Mouse (Mus musculus) MEL (cell line): ENCODE results near the gene Ctnnd2. TPM values are rescaled to one million over a fixed set of nuclear protein-coding genes. Genes with fewer than 3 reads are reported as not detected.

Source experiments
- DNase-seq: peaks from one replicate; pipeline ENCODE4 v3.0.0; 2011; ENCODE audit warnings: low read depth, low spot score
- H3K27ac ChIP-seq: 2 replicates; pipeline ENCODE4 v1.5.1; 2012; ENCODE audit warnings: low read depth, mild to moderate bottlenecking, control low read depth, low read length, moderate library complexity; ENCODE audit not compliant: control insufficient read depth
- H3K27me3 ChIP-seq, 2 experiments: fragments of 150-350 bp in 1 of 2; sonication (generic) in 1 of 2; 2 replicates each; pipeline ENCODE4 v1.6.1; 2012; ENCODE audit warnings: low read length in 2 of 2, mild to moderate bottlenecking in 2 of 2, improper control_type of control experiment in 1 of 2, moderate library complexity in 1 of 2; ENCODE audit not compliant: insufficient read depth in 2 of 2, control insufficient read depth in 1 of 2
- H3K36me3 ChIP-seq, 2 experiments: 2 replicates each; pipeline ENCODE4 v1.6.1; 2012 to 2014; ENCODE audit warnings: low read length in 2 of 2, improper control_type of control experiment in 1 of 2, inconsistent platforms in 1 of 2, mild to moderate bottlenecking in 1 of 2; ENCODE audit not compliant: insufficient read depth in 2 of 2, control insufficient read depth in 1 of 2
- H3K4me1 ChIP-seq, 2 experiments: fragments of 150-350 bp in 1 of 2; sonication (generic) in 1 of 2; 2 replicates each; pipeline ENCODE4 v1.6.1; 2012; ENCODE audit warnings: low read length in 2 of 2, improper control_type of control experiment in 1 of 2, mild to moderate bottlenecking in 1 of 2; ENCODE audit not compliant: insufficient read depth in 2 of 2, control insufficient read depth in 1 of 2
- H3K4me3 ChIP-seq, 2 experiments: fragments of 150-350 bp in 1 of 2; sonication (generic) in 1 of 2; 2 replicates each; pipeline ENCODE4 v1.5.1; 2012; ENCODE audit warnings: low read depth in 2 of 2, low read length in 2 of 2, mild to moderate bottlenecking in 2 of 2, moderate library complexity in 2 of 2, control low read depth in 1 of 2, improper control_type of control experiment in 1 of 2; ENCODE audit not compliant: control insufficient read depth in 1 of 2, insufficient read depth in 1 of 2
- H3K79me2 ChIP-seq: 2 replicates; pipeline ENCODE4 v1.6.1; 2012; ENCODE audit warnings: mild to moderate bottlenecking, low read length, moderate library complexity; ENCODE audit not compliant: control insufficient read depth, poor library complexity, insufficient read depth
- H3K9ac ChIP-seq: 2 replicates; pipeline ENCODE4 v1.6.1; 2012; ENCODE audit warnings: low read depth, mild to moderate bottlenecking, control low read depth, low read length, moderate library complexity; ENCODE audit not compliant: control insufficient read depth, poor library complexity, severe bottlenecking
- H3K9me3 ChIP-seq: fragments of 150-350 bp; sonication (generic); replicated peaks from 2 replicates; pipeline ENCODE4 v1.6.1; 2012; ENCODE audit warnings: mild to moderate bottlenecking, low read length, improper control_type of control experiment, moderate library complexity; ENCODE audit not compliant: insufficient read depth
- CHD2 ChIP-seq: IDR thresholded peaks from 2 replicates; pipeline ENCODE4 v1.6.1; 2011; ENCODE audit warnings: low read length, improper control_type of control experiment
- CTCF ChIP-seq, 3 experiments: IDR thresholded peaks in 2 of 3; conservative IDR thresholded peaks in 1 of 3; 2 replicates each; pipeline ENCODE4 v1.5.1; 2011 to 2012; ENCODE audit warnings: low read length in 3 of 3, low read depth in 2 of 3, mild to moderate bottlenecking in 2 of 3, improper control_type of control experiment in 1 of 3, inconsistent platforms in 1 of 3, mixed read lengths in 1 of 3, moderate library complexity in 1 of 3; ENCODE audit not compliant: control insufficient read depth in 1 of 3, insufficient read depth in 1 of 3, poor library complexity in 1 of 3, severe bottlenecking in 1 of 3
- E2F4 ChIP-seq: IDR thresholded peaks from 2 replicates; pipeline ENCODE4 v1.6.1; 2011; ENCODE audit warnings: low read depth, low read length, improper control_type of control experiment, borderline replicate concordance
- ELF1 ChIP-seq: IDR thresholded peaks from 2 replicates; pipeline ENCODE4 v1.6.1; 2014; ENCODE audit warnings: low read depth, mild to moderate bottlenecking, inconsistent platforms, low read length, improper control_type of control experiment, moderate library complexity
- GATA1 ChIP-seq: IDR thresholded peaks from 2 replicates; pipeline ENCODE4 v1.6.1; 2011; ENCODE audit warnings: low read depth, low read length, improper control_type of control experiment
- JUND ChIP-seq: IDR thresholded peaks from 2 replicates; pipeline ENCODE4 v1.6.1; 2011; ENCODE audit warnings: low read depth, mild to moderate bottlenecking, improper control_type of control experiment, low read length
- KAT2A ChIP-seq: conservative IDR thresholded peaks from 2 replicates; pipeline ENCODE4 v1.6.1; 2012; ENCODE audit warnings: low read depth, low read length, improper control_type of control experiment, inconsistent platforms
- MAX ChIP-seq: IDR thresholded peaks from 2 replicates; pipeline ENCODE4 v1.6.1; 2011; ENCODE audit warnings: low read length, improper control_type of control experiment
- MAZ ChIP-seq: IDR thresholded peaks from 2 replicates; pipeline ENCODE4 v1.6.1; 2012; ENCODE audit warnings: low read depth, mild to moderate bottlenecking, inconsistent platforms, low read length, improper control_type of control experiment
- MEF2A ChIP-seq: IDR thresholded peaks from 2 replicates; pipeline ENCODE4 v1.6.1; 2014; ENCODE audit warnings: low read depth, mild to moderate bottlenecking, inconsistent platforms, low read length, improper control_type of control experiment; ENCODE audit not compliant: poor library complexity, insufficient replicate concordance, severe bottlenecking; ENCODE audit errors: extremely low read depth
- MXI1 ChIP-seq: IDR thresholded peaks from 2 replicates; pipeline ENCODE4 v1.6.1; 2011; ENCODE audit warnings: mild to moderate bottlenecking, low read depth, low read length, improper control_type of control experiment
- MYC ChIP-seq: IDR thresholded peaks from 2 replicates; pipeline ENCODE4 v1.6.1; 2011; ENCODE audit warnings: low read depth, mild to moderate bottlenecking, low read length, improper control_type of control experiment, moderate library complexity
- NRF1 ChIP-seq: IDR thresholded peaks from 2 replicates; pipeline ENCODE4 v1.6.1; 2014; ENCODE audit warnings: low read depth, mild to moderate bottlenecking, inconsistent platforms, low read length, improper control_type of control experiment, moderate library complexity; ENCODE audit not compliant: poor library complexity, insufficient read depth, severe bottlenecking
- POLR2A ChIP-seq, 2 experiments: IDR thresholded peaks; 2 replicates each; pipeline ENCODE4 v1.6.1; 2011 to 2012; ENCODE audit warnings: low read length in 2 of 2, mild to moderate bottlenecking in 2 of 2, control low read depth in 1 of 2, improper control_type of control experiment in 1 of 2, low read depth in 1 of 2, moderate library complexity in 1 of 2; ENCODE audit not compliant: control insufficient read depth in 1 of 2, insufficient read depth in 1 of 2, poor library complexity in 1 of 2
- POLR2AphosphoS2 ChIP-seq: IDR thresholded peaks from 2 replicates; pipeline ENCODE4 v1.6.1; 2011; ENCODE audit warnings: low read length, improper control_type of control experiment
- SIN3A ChIP-seq: IDR thresholded peaks from 2 replicates; pipeline ENCODE4 v1.6.1; 2012; ENCODE audit warnings: low read length, improper control_type of control experiment, inconsistent platforms
- SMC3 ChIP-seq: IDR thresholded peaks from 2 replicates; pipeline ENCODE4 v1.6.1; 2011; ENCODE audit warnings: low read depth, low read length, improper control_type of control experiment
- TBP ChIP-seq: IDR thresholded peaks from 2 replicates; pipeline ENCODE4 v1.8.0; 2011; ENCODE audit warnings: low read depth, low read length, improper control_type of control experiment
- UBTF ChIP-seq: IDR thresholded peaks from 2 replicates; pipeline ENCODE4 v1.6.1; 2012; ENCODE audit warnings: low read depth, mild to moderate bottlenecking, inconsistent platforms, low read length, improper control_type of control experiment, moderate library complexity, borderline replicate concordance; ENCODE audit not compliant: insufficient read depth
- USF1 ChIP-seq: IDR thresholded peaks from 2 replicates; pipeline ENCODE4 v1.6.1; 2014; ENCODE audit warnings: low read depth, mild to moderate bottlenecking, inconsistent platforms, low read length, improper control_type of control experiment, moderate library complexity
- USF2 ChIP-seq, 2 experiments: IDR thresholded peaks; 2 replicates each; pipeline ENCODE4 v1.6.1; 2011 to 2012; ENCODE audit warnings: improper control_type of control experiment in 2 of 2, low read length in 2 of 2, borderline replicate concordance in 1 of 2, inconsistent platforms in 1 of 2, low read depth in 1 of 2, mild to moderate bottlenecking in 1 of 2; ENCODE audit not compliant: insufficient read depth in 1 of 2
- ZNF384 ChIP-seq: IDR thresholded peaks from 2 replicates; pipeline ENCODE4 v1.6.1; 2012; ENCODE audit warnings: low read depth, mild to moderate bottlenecking, inconsistent platforms, low read length, improper control_type of control experiment
- polyA plus RNA-seq, 2 experiments: library from polyadenylated mRNA; stranded (reverse) in 1 of 2; unstranded in 1 of 2; fragments of >175 nt in 1 of 2; fragments of >200 nt in 1 of 2; gene quantifications; 2 replicates each; pipeline versions ENCODE4 v1.2.1 to v1.2.4; 2012; ENCODE audit warnings: low replicate concordance in 2 of 2, low read depth in 1 of 2; ENCODE audit not compliant: insufficient read length in 2 of 2, insufficient read depth in 1 of 2, missing spikeins in 1 of 2
- total RNA-seq: library from RNA; depleted of rRNA; stranded (reverse); fragments of 300-350 nt; gene quantifications from 2 replicates; pipeline ENCODE4 v1.2.3, GENCODE M21; 2012

Gene Ctnnd2
- total and polyA plus RNA-seq, 3 experiments = 0.03 TPM; not detected in 2

DNA sequence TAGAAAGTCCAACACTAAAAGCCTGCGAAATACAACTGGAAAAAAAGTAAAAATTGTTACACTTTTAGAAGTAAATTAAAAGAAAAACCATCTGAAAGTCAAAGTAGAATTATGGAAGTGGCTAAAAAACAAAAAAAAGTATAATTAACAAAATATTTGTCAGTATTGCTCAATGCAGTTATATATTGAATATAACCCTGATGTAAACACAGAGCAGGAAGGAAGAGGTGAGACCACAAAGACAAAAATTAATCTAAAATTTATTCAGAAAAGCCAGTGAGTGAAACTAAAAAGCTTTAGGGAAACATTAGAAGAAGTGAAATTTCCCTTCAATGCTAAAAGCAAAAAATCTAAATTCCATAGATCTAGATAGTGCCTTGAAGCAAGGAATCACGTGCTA is 392.2 kb downstream of the Ctnnd2 start:
- no peak overlapping the region for H3K9ac ChIP-seq
- no peaks in the 10 kb centered on the region for H3K27me3 ChIP-seq
- no peaks in the 10 kb centered on the region for H3K9me3 ChIP-seq
- H3K4me3 ChIP-seq = no peak overlapping the region
- no peak for TF ChIP-seq KAT2A
- no peak for TF ChIP-seq CHD2
- TF ChIP-seq TBP = no peak
- no peak for TF ChIP-seq MXI1
- no peak for TF ChIP-seq ELF1
- no peak overlapping the region for H3K27ac ChIP-seq
- no peaks in the 10 kb centered on the region for H3K4me1 ChIP-seq
- DNase-seq = no peak
- H3K36me3 ChIP-seq = no peaks in the 10 kb centered on the region
- no peaks in the 10 kb centered on the region for H3K79me2 ChIP-seq

DNA sequence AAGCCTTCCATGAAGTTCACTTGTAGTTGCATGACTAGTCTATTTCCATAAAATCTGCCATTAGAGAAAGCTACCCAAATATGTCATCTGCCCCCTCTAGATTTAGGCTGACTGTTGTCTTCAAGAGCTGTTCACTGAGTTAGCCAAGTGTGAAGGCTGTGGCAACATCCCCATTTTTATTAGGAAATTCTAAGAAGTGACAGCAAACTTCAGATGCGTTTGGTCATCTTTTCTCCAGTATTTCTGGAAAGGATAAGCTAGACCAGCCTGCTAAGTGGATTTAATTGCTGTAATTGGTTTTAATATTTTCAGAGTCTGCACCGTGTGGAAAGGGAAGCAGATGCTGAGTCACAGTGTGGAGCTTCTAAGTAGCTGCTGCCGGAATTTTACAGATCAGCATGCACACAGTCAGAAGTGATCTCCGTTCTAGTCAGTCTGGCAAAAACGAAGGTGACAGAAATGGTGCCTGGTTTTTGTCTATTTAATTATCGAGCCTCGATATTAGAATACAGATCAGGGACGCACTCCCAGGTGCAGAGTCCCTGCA is 397.9 kb downstream of the Ctnnd2 start:
- Histone ChIP-seq H3K36me3 (no peaks in the 10 kb centered on the region), H3K9ac (no peak overlapping the region), H3K4me3 (no peak overlapping the region), H3K4me1 (no peaks in the 10 kb centered on the region), H3K27ac (no peak overlapping the region), H3K79me2 (no peaks in the 10 kb centered on the region), H3K27me3 (no peaks in the 10 kb centered on the region), H3K9me3 (no peaks in the 10 kb centered on the region)
- no peak for DNase-seq
- TF ChIP-seq USF2 (IDR thresholded peaks at IDR 0.05; ENCODE audit: borderline replicate concordance in 1 of 2, insufficient read depth in 1 of 2, low read depth in 1 of 2, low read length in 2 of 2) = no peak

DNA sequence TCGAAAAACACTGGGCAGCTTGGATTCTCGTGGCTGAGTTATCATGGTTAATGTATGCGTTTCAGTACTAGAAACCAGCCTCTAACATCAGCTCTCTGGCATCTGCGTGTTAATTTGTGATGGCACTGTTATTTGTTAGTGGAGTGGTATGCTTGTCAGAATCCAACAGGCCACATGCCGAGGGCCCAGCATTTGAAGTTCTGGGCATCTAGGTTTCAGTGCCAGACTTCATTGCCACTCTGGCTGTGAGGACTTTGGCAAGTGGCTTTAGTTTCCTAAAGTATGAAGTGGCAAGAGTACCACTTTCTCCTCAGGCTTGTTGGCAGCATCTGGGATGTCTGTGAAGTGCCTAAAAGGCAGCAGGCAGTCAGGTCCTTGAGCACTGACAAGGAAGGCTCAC is 415.1 kb downstream of the Ctnnd2 start:
- H3K9me3 ChIP-seq = no peaks in the 10 kb centered on the region
- H3K4me1 ChIP-seq = no peaks in the 10 kb centered on the region
- DNase-seq = no peak
- no peak overlapping the region for H3K27ac ChIP-seq
- no peak overlapping the region for H3K9ac ChIP-seq
- H3K79me2 ChIP-seq = no peaks in the 10 kb centered on the region
- H3K36me3 ChIP-seq = no peaks in the 10 kb centered on the region
- no peak overlapping the region for H3K4me3 ChIP-seq
- TF ChIP-seq POLR2AphosphoS2 (no peak), MAX (no peak), MXI1 (no peak), ZNF384 (no peak), NRF1 (no peak), MAZ (no peak), SIN3A (no peak), MYC (no peak), JUND (no peak), GATA1 (no peak), POLR2A (IDR thresholded peaks at IDR 0.05; ENCODE audit: control insufficient read depth in 1 of 2, insufficient read depth in 1 of 2, low read depth in 1 of 2, low read length in 2 of 2, poor library complexity in 1 of 2) (no peak), CTCF (IDR thresholded peaks at IDR 0.05 in 2 of 3, conservative IDR thresholded peaks at IDR 0.05 in 1 of 3; ENCODE audit: control insufficient read depth in 1 of 3, insufficient read depth in 1 of 3, low read depth in 2 of 3, low read length in 3 of 3, poor library complexity in 1 of 3, severe bottlenecking in 1 of 3) (no peak), E2F4 (no peak), MEF2A (no peak), SMC3 (no peak), USF1 (no peak), UBTF (no peak)
- no peaks in the 10 kb centered on the region for H3K27me3 ChIP-seq
